12 mouse cellular contexts compared by ENCODE assay signal in the genomic region with DNA sequence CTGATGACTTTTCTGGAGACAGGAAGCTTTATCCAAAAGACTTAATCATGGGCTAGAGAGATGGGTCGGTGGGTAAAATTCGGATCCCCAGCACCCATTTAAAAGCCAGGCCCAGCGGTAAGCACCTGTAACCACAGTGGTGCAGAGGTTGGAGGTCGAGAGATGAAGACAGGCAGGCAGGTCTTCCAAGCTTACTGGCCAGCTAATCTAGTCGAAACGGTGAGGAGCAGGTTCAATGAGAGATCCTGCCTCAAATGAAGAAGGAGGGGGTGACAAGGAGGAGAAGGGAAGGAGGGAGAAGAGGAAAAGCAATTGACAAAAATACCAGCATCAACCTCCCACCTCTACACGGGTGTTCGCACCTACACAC.
DNase-seq lines count a peak whose midpoint lies in the region; ATAC-seq and TF ChIP-seq lines count a peak whose summit lies in the region.
"Had no signal": no experiment of that assay in that cellular context is flagged by ENCODE, and none has a peak within 500 bp of the region (broad histone marks: within the 10 kb centered on the region; RNA-seq: fewer than 3 reads in every experiment).

No protein-coding gene starts in this region.

- no peaks in the 10 kb centered on the region for H3K4me1 ChIP-seq in forebrain, embryonic 11.5 days (replicated peaks; ENCODE audit: control insufficient read depth, insufficient read depth, low read length)
- H3K4me1 ChIP-seq in forebrain, postnatal 0 days (ENCODE audit: insufficient read depth) = no peaks in the 10 kb centered on the region
- H3K4me1 ChIP-seq in liver, adult 2 months (ENCODE audit: control insufficient read depth, insufficient read depth, low read length) = peaks cover 19% of the 10 kb centered on the region
- H3K4me1 ChIP-seq in liver, embryonic 16.5 days (ENCODE audit: control insufficient read depth, low read depth, low read length) = peaks cover 7% of the 10 kb centered on the region
- 0 out of 2 replicates have a peak, but pooled peaks cover 5% of the 10 kb centered on the region for H3K4me1 ChIP-seq in hindbrain, embryonic 12.5 days
- H3K4me1 ChIP-seq: hindbrain, embryonic 15.5 days had no signal

- no peak overlapping the region for H3K27ac ChIP-seq in forebrain, embryonic 11.5 days (ENCODE audit: low read depth, low read length)
- H3K27ac ChIP-seq in forebrain, postnatal 0 days (ENCODE audit: low read depth, low read length) = no peak overlapping the region
- peak overlapping the region; percentile 50 for H3K27ac ChIP-seq in liver, adult 2 months (replicated peaks; ENCODE audit: insufficient read depth, low read depth, low read length)
- H3K27ac ChIP-seq in liver, embryonic 16.5 days (ENCODE audit: low read length) = peak overlapping the region; percentile 79
- no peak overlapping the region for H3K27ac ChIP-seq in hindbrain, embryonic 12.5 days
- H3K27ac ChIP-seq: forebrain, embryonic 10.5 days; heart, adult 2 months; heart, embryonic 13.5 days; hindbrain, embryonic 15.5 days had no signal

- no peaks in the 10 kb centered on the region for H3K9me3 ChIP-seq in forebrain, embryonic 11.5 days (ENCODE audit: control insufficient read depth, low read length)
- no peaks in the 10 kb centered on the region for H3K9me3 ChIP-seq in forebrain, postnatal 0 days (ENCODE audit: low read length)
- no peaks in the 10 kb centered on the region for H3K9me3 ChIP-seq in liver, embryonic 16.5 days (replicated peaks; ENCODE audit: control insufficient read depth, low read length)
- no peaks in the 10 kb centered on the region for H3K9me3 ChIP-seq in hindbrain, embryonic 12.5 days (replicated peaks)
- H3K9me3 ChIP-seq: forebrain, embryonic 10.5 days; heart, embryonic 13.5 days; hindbrain, embryonic 15.5 days had no signal

- ATAC-seq in forebrain, embryonic 11.5 days (replicated peaks; ENCODE audit: low FRiP score) = no peak
- no peak for ATAC-seq in forebrain, postnatal 0 days
- no peak for ATAC-seq in liver, embryonic 16.5 days (ENCODE audit: low read depth)
- no peak for ATAC-seq in hindbrain, embryonic 12.5 days (ENCODE audit: low FRiP score)

- no peak for TF ChIP-seq CTCF in forebrain, postnatal 0 days (IDR thresholded peaks at IDR 0.05; ENCODE audit: low read depth)
- TF ChIP-seq CTCF in liver, adult 2 months (IDR thresholded peaks at IDR 0.05; ENCODE audit: low read depth, low read length) = no peak

- H3K9ac ChIP-seq in forebrain, embryonic 11.5 days (ENCODE audit: low read length) = no peak overlapping the region
- H3K9ac ChIP-seq in forebrain, postnatal 0 days = no peak overlapping the region
- no peak overlapping the region for H3K9ac ChIP-seq in liver, adult 2 months (ENCODE audit: low read depth, low read length)
- H3K9ac ChIP-seq in liver, embryonic 16.5 days (ENCODE audit: low read depth, low read length) = no peak overlapping the region
- no peak overlapping the region for H3K9ac ChIP-seq in hindbrain, embryonic 12.5 days
- H3K9ac ChIP-seq: heart, embryonic 13.5 days; hindbrain, embryonic 15.5 days had no signal

- H3K79me2 ChIP-seq in liver, adult 2 months (ENCODE audit: control insufficient read depth, insufficient read depth, low read length) = no peaks in the 10 kb centered on the region

- no peak overlapping the region for H3K4me2 ChIP-seq in forebrain, embryonic 11.5 days (ENCODE audit: low read depth, low read length, severe bottlenecking)
- H3K4me2 ChIP-seq in forebrain, postnatal 0 days (ENCODE audit: low read depth) = no peak overlapping the region
- peak overlapping the region; percentile 24; the same call in 1 of the 2 replicates for H3K4me2 ChIP-seq in liver, embryonic 16.5 days (ENCODE audit: low read depth, low read length)
- H3K4me2 ChIP-seq in hindbrain, embryonic 12.5 days (replicated peaks) = no peak overlapping the region
- H3K4me2 ChIP-seq: heart, embryonic 13.5 days; hindbrain, embryonic 15.5 days had no signal

- WGBS in forebrain, embryonic 11.5 days = 89% methylated on average over 8 of the region's 8 CpGs
- 86% methylated on average over 8 of the region's 8 CpGs for WGBS in forebrain, postnatal 0 days
- WGBS in liver, adult 2 months = 50% methylated on average over 8 of the region's 8 CpGs
- WGBS in liver, embryonic 16.5 days (ENCODE audit: insufficient replicate concordance) = 66% methylated on average over 8 of the region's 8 CpGs
- whole genome bisulfite sequencing in hindbrain, embryonic 12.5 days = 88% methylated on average over 8 of the region's 8 CpGs

- DNase-seq in forebrain, embryonic 11.5 days (ENCODE audit: low spot score) = peak; percentile 37
- no peak for DNase-seq in forebrain, postnatal 0 days
- DNase-seq in liver, adult 2 months (ENCODE audit: extremely low read depth, low read depth, low spot score) = no peak
- DNase-seq in liver = no peak
- no peak for DNase-seq in urinary bladder, postnatal 25 days (ENCODE audit: low spot score)
- DNase-seq: gastrocnemius, postnatal 25 days had no signal

- TF ChIP-seq POLR2A in liver, adult 2 months (IDR thresholded peaks at IDR 0.05; ENCODE audit: extremely low read depth, insufficient read depth, low read length) = no peak

- H3K4me3 ChIP-seq in forebrain, embryonic 11.5 days (ENCODE audit: low read depth, low read length) = no peak overlapping the region
- H3K4me3 ChIP-seq in forebrain, postnatal 0 days (ENCODE audit: low read depth, low read length) = no peak overlapping the region
- H3K4me3 ChIP-seq in liver, adult 2 months (ENCODE audit: insufficient read depth, low read depth, low read length) = no peak overlapping the region
- H3K4me3 ChIP-seq in liver, embryonic 16.5 days (ENCODE audit: low read depth, low read length) = no peak overlapping the region
- H3K4me3 ChIP-seq in hindbrain, embryonic 12.5 days = no peak overlapping the region
- H3K4me3 ChIP-seq: forebrain, embryonic 10.5 days; heart, adult 2 months; heart, embryonic 13.5 days; hindbrain, embryonic 15.5 days had no signal

- H3K36me3 ChIP-seq in forebrain, embryonic 11.5 days (ENCODE audit: control insufficient read depth, insufficient read depth, low read length) = no peaks in the 10 kb centered on the region
- H3K36me3 ChIP-seq in forebrain, postnatal 0 days (ENCODE audit: insufficient read depth) = no peaks in the 10 kb centered on the region
- H3K36me3 ChIP-seq in liver, adult 2 months (ENCODE audit: control insufficient read depth, insufficient read depth, low read length) = no peaks in the 10 kb centered on the region
- no peaks in the 10 kb centered on the region for H3K36me3 ChIP-seq in liver, embryonic 16.5 days (ENCODE audit: control insufficient read depth, insufficient read depth)
- H3K36me3 ChIP-seq in hindbrain, embryonic 12.5 days = no peaks in the 10 kb centered on the region
- H3K36me3 ChIP-seq: forebrain, embryonic 10.5 days; heart, embryonic 13.5 days; hindbrain, embryonic 15.5 days had no signal

- no peaks in the 10 kb centered on the region for H3K27me3 ChIP-seq in forebrain, embryonic 11.5 days (ENCODE audit: control insufficient read depth, insufficient read depth, low read length)
- no peaks in the 10 kb centered on the region for H3K27me3 ChIP-seq in forebrain, postnatal 0 days (ENCODE audit: insufficient read depth, low read length)
- no peaks in the 10 kb centered on the region for H3K27me3 ChIP-seq in liver, adult 2 months (ENCODE audit: control insufficient read depth, insufficient read depth, low read length)
- no peaks in the 10 kb centered on the region for H3K27me3 ChIP-seq in liver, embryonic 16.5 days (ENCODE audit: control insufficient read depth, insufficient read depth, low read depth, low read length)
- H3K27me3 ChIP-seq in hindbrain, embryonic 12.5 days = no peaks in the 10 kb centered on the region
- H3K27me3 ChIP-seq: heart, embryonic 13.5 days; hindbrain, embryonic 15.5 days had no signal

Comparison
In these comparisons a context has a peak if more than half of its experiments do, and no peak if none do; other contexts are left out.
1. H3K27ac ChIP-seq: peak in liver, adult 2 months (single experiment) and liver, embryonic 16.5 days (single experiment); none in forebrain, embryonic 11.5 days (single experiment), forebrain, postnatal 0 days (single experiment) and hindbrain, embryonic 12.5 days (single experiment).